Mouse (Mus musculus): ENCODE data around the gene Spns2.

The Spns2 gene

DNA sequence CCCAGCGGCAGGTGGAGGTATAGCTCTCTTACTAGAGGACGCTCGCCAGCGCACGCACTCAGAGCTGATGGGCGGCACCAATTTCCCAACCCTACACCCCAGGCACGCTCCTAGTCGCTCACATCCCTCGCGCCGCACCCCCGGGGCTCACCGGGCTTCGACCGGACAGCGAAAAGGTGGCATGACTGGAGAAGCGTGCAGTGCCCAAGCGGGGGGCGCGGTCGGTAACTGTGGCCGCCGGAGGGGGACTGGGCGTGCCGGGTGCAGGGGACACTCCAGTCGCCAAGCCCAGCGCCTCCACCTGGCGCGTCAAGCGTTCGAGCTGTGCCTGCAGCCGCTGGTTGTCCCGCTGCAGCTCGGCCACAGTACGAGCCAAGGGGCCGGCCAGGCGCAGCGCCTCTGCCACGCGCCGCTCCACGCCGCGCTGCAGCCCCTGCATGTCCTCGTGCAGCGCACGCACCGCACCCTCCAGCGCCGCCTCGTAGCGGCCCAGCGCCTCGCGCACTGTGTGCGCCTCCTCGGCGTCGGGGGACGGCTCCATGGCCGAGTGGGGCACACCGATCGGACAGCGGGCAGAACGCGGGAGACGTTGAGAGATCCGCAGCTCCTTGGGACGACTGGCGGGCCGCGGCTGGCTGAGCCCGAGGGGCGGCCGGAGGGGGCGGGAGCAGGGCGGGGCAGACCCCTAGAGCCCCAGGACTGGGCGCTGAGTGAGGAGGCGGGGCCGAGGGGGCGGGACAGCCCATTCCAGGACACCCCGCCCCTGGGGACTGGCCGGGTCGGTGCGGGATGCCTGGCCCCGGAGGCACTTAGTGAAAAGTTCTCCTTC, 78.4 kb downstream of the Spns2 start, which contains the start of gene Smtnl2:
Gene Smtnl2 (minus strand): TSS at position 621 of the 829 bp plus-strand sequence.
- DNase-seq (ENCODE audit: low spot score in 2 of 2) = peak; percentile 43 to 44

DNA sequence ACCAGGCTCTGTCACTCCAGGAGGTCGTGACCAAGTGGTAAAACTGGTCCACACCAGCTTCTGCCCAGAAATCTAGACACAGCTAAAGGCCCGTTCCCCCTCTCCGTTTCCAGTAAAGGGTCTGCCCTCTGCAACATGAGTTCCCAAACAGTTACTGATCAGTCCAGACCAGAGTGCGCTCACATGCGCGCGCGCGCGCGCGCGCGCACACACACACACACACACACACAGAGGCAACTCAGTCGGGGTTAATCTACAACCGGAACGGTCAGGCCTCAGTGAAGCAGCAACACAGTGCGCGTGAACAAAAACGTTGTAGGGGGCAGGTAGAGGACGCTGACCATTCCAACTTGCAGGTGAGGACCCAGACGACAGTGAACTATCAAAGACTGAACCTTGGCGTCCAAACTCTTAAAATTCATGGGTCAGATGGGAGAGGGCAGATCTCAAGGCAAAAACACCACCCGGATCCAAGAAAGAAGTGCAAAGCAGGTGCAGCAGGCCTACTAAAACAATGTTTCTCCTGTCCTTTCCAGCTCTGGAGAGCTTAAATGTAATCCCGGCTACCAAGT, 79.1 kb downstream of the Spns2 start:
- DNase-seq (ENCODE audit: low spot score in 2 of 2) = no peak

DNA sequence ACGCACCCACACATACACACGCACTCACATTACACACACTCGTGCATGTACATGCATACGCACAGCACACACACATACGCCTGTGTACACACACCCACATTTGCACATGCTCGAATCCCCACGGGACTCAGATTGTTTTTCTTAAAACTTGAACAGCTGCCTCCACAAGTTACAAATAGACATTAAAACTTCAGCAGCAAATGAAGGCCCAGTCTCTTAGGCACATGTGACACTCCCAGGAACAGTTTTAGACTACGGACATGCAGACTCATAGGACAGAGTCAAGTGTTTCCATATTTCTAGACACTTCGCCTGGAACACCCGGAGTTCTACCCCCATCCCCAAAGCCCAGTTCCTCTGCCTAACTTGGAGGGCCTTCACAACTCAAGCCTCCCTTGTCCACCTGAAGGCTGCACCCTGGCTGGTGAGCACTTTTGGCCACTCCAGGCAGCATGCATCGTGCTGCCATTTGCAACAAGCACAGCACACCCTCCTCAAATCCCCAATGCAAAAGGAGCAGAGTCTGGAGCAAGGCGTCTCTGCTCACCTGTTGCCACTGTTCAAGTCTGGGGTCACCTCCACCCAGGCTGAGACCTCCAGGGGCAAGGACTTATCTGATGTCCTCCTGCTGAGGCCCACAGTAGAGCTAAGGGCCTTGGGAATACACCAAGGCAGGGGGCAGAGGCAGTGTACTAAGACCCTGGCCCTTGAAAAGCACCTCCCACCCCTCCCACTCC, 79.9 kb downstream of the Spns2 start:
- DNase-seq (ENCODE audit: low spot score in 2 of 2) = no peak

DNA sequence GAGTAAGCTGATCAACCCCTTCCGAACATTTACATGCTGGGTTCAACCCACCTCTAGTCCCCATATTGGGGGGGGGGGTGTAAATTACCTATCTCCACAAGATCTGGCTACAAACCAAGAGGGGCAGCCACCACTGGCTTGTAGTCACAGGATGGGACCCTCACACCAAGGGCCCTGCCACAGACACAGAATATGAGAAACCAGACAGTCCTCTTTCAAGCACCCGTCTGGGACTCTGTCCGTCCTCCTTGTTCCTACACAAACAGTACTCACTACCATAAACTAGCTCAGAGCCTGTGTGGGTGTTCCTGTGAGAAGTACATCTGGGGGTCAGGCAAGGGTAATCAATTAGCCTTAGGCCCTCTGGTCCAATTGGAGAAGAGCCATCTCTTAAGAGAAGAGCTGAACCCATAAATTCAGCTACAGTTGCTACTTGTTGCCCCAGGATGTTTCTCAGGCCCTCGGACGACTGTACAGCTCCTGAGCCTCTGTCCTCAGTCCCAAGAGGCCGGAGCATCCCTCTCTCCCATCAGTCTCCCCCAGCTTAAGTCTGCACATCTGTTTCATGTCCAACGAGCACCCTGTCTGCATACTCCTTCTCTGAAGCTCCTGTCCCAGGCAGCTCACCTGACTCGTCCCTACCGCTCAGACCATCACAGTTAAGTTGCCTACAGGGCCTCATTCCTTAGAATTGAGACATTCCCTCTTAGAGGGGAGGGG, 81.1 kb downstream of the Spns2 start:
- no peak for DNase-seq (ENCODE audit: low spot score in 2 of 2)

DNA sequence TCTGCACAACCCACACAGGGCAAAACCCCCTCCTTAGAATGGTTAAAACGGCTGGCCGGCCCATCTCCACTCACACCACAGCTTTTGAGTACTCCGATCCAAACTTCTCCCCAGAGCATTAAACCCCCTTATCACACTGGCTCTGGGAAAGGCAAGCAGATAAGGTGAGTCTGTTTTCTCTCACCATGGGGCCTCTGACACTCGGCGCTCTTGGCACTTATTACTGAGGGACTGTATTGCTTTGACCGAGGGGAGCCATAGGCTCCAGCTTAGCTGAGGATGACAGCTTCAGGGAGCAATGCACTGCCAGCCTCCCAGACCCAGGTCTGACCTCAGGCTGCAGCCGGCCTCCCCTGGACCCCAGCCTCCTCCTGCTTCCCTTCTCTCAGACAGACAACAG, 82.1 kb downstream of the Spns2 start:
- no peak for DNase-seq (ENCODE audit: low spot score in 2 of 2)

DNA sequence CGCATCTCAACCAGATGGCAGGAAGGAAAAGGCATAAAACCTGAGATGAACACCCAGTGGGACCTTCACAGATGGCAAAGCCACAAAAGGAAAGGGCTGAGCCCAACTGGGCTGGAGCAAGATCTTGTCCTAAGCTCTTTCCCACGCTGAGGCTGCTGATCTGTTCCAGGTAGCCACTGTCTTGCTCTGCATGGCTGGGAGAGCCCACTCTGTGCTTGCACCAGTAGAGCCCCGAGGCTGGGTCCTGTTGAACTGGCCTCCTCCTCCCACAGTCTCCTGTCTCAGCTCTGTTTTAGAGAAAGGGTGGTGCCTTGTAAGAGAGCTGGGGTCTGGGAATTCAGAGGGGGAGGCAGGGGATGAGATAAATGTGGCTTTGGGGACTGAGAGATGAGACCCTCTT, 82.6 kb downstream of the Spns2 start:
- DNase-seq (ENCODE audit: low spot score in 2 of 2) = no peak

DNA sequence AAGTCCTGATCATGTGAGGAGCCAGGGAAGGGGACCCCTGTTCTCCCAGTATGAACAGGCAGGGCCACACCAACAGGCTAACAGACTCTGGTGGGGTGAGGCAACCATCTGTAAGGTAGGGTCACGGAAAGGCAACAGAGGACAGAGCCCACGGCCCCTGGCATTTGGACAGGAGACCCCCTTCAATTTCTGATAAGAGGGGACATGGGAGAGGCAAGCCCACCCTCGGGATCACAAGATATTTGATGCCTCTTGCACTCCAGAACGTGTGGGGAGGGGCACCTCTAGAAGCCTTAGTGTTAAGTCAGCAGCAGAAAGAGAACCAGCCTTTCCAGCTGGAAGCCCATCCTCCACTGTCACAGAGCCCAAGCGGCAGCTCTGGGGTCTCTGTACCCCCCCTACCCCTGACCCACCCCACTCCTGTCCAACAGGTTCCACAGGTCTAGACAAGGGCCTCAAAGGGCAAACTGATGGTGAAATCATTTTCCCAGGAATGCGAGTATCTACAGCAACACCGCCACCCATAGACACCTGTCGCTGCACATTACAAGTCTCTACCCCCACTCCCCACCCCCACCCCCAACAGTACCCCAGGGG, 83.5 kb downstream of the Spns2 start:
- DNase-seq (ENCODE audit: low spot score in 2 of 2) = no peak

DNA sequence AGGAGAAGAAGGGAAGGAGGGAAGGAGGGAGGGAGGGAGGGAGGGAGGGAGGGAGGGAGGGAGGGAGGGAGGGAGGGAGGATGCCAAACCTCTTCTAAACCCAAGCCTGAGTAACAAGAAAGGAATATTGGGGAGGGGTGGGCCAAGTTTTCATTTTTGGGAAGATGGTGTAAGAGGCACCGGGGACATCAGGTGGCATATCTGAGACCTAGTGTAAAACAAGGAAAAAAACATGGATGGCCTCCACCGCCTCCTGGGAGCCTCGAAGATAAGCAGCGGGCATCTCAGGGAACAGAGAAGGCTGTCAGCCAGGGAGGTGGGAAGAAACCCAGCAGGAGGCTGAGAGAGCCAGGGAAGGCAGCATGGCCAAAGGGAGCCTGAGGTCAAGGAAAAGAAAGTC, 84.2 kb downstream of the Spns2 start:
- DNase-seq (ENCODE audit: low spot score in 2 of 2) = no peak

DNA sequence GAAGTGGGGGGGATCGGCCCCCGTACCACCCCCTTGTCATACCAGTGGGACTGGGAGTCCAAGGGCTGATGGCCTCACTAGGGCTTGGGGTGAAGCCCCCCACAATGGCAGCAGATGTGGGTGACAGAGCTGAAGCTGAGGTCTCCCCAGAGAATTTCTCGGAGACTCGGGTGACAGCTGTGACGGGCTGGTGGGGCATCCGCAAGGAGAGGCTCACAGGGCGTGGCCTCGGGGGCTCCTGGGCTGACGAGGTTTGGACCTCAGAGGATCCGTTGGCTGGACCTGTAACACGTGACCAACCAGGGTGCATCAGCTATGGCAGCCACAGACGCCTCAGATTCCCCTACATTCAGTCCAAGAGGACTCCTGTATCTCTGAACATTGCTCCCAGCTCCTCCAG, 86.7 kb downstream of the Spns2 start:
- DNase-seq (ENCODE audit: low spot score in 2 of 2) = no peak

DNA sequence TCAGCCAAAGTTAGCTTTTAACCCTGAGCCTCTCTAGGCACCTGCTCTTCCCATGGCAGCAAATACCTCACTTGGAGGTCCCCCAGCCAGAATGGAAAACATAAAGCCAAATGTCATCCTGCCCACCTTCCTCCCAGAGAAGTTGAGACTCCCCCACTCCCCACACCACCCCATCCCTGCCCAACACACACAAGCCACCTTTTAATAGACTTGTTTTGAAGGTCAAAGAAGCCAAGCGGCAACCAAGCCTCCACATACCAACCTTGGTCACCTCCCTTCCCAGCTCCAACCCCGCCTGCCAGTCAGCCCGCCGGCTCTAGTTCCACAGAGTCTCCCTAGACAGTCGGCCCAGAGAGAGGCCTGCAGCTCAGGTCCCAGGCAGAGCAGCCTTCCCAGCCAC, 87.7 kb downstream of the Spns2 start:
- no peak for DNase-seq (ENCODE audit: low spot score in 2 of 2)

Measured in right cerebral cortex, adult 2 months (tissue).